Mouse (Mus musculus) heart, postnatal 0 days (tissue): ENCODE results near the gene Edn3.

Experiments used
- CTCF ChIP-seq: IDR thresholded peaks from 2 replicates; pipeline ENCODE4 v1.5.1; 2016; ENCODE audit warnings: antibody characterized with exemption, control low read depth, low read depth
- EP300 ChIP-seq: IDR thresholded peaks from 2 replicates; pipeline ENCODE4 v1.6.1; 2016; ENCODE audit warnings: antibody characterized with exemption, low read depth

DNA sequence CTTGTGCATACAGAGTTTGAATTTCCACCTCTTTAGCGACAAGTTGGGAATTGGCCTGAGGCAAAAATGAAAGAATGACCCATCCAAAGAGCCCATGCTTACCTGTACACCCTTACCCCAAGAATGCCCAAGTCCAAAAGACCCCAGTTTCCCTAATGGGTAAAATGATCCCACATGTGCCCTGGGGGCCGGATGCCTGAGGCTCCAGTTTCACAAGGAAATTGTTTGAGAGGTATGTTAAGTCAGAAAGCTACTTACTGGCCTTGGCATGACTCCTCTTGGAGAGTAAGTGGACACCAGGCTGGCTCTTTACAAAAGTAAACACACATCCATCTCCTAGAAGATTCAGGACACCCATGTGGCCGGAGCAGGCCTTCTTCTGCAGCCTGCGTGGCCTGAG, 21.6 kb downstream of the Edn3 start:
- no peak for TF ChIP-seq CTCF
- no peak for TF ChIP-seq EP300
